Mouse (Mus musculus) cerebral cortex, adult 2 months (tissue): ENCODE results near the gene Bbip1.

Source experiments
- WGBS: fragments of 180-500 bp; shearing (Covaris S2); methylation state at CpG from one replicate; pipeline ENCODE4 v1.1.7; 2018; 5-methylcytosine and 5-hydroxymethylcytosine counted together

The Bbip1 gene

GRCm38 (mm10) chr19:53943802-53944785, at the start of gene Bbip1, which contains the start of gene Shoc2:
TSS of gene Bbip1 (minus strand) at chr19:53944627.
TSS of gene Shoc2 (plus strand) at chr19:53944306.
- WGBS, result under 1% methylated on average over 62 of the region's 62 CpGs

- 89% methylated on average over 3 of the region's 3 CpGs for WGBS
Observed at GRCm38 (mm10) chr19:53993860-53994259, 49.4 kb upstream of the Bbip1 start.

GRCm38 (mm10) chr19:53990538-53990937, 46.1 kb upstream of the Bbip1 start:
- 47% methylated on average over 2 of the region's 2 CpGs for whole genome bisulfite sequencing

- WGBS, result 96% methylated on average over 3 of the region's 3 CpGs
Observed at GRCm38 (mm10) chr19:53984628-53985027, 40.2 kb upstream of the Bbip1 start.

- 90% methylated on average over 1 of the region's 1 CpGs for WGBS
Observed at GRCm38 (mm10) chr19:53983336-53983735, 38.9 kb upstream of the Bbip1 start.

GRCm38 (mm10) chr19:53982041-53982440, 37.6 kb upstream of the Bbip1 start:
- 68% methylated on average over 3 of the region's 3 CpGs for WGBS

GRCm38 (mm10) chr19:53973656-53974055, 29.2 kb upstream of the Bbip1 start:
- 72% methylated on average over 1 of the region's 1 CpGs for WGBS

GRCm38 (mm10) chr19:53971938-53972337, 27.5 kb upstream of the Bbip1 start:
- WGBS, result 77% methylated on average over 7 of the region's 7 CpGs

GRCm38 (mm10) chr19:53969226-53969625, 24.8 kb upstream of the Bbip1 start:
- 85% methylated on average over 3 of the region's 3 CpGs for WGBS

- WGBS, result 80% methylated on average over 10 of the region's 10 CpGs
Observed at GRCm38 (mm10) chr19:53964910-53965633, 20.6 kb upstream of the Bbip1 start.

GRCm38 (mm10) chr19:53964347-53964746, 19.9 kb upstream of the Bbip1 start:
- WGBS, result 96% methylated on average over 3 of the region's 3 CpGs

- 86% methylated on average over 4 of the region's 4 CpGs for WGBS
Observed at GRCm38 (mm10) chr19:53962511-53962910, 18.1 kb upstream of the Bbip1 start.

- WGBS, result 92% methylated on average over 2 of the region's 2 CpGs
Observed at GRCm38 (mm10) chr19:53957513-53957912, 13.1 kb upstream of the Bbip1 start.

GRCm38 (mm10) chr19:53945171-53946042, 980 bp upstream of the Bbip1 start:
- WGBS, result 1% methylated on average over 69 of the region's 69 CpGs

GRCm38 (mm10) chr19:53944786-53945169, 351 bp upstream of the Bbip1 start:
- WGBS, result 1% methylated on average over 40 of the region's 47 CpGs

- WGBS, result 90% methylated on average over 2 of the region's 2 CpGs
Observed at GRCm38 (mm10) chr19:53942342-53942741, 2.1 kb downstream of the Bbip1 start.

- 78% methylated on average over 4 of the region's 4 CpGs for WGBS
Observed at GRCm38 (mm10) chr19:53941139-53941538, 3.3 kb downstream of the Bbip1 start.

GRCm38 (mm10) chr19:53939467-53939866, 5.0 kb downstream of the Bbip1 start:
- WGBS, result 68% methylated on average over 4 of the region's 4 CpGs

- WGBS, result 66% methylated on average over 3 of the region's 3 CpGs
Observed at GRCm38 (mm10) chr19:53929218-53929617, 15.2 kb downstream of the Bbip1 start.

- 70% methylated on average over 1 of the region's 1 CpGs for WGBS
Observed at GRCm38 (mm10) chr19:53926705-53927104, 17.7 kb downstream of the Bbip1 start.

- 86% methylated on average over 2 of the region's 2 CpGs for WGBS
Observed at GRCm38 (mm10) chr19:53925338-53925751, 19.1 kb downstream of the Bbip1 start.

- WGBS, result 76% methylated on average over 3 of the region's 3 CpGs
Observed at GRCm38 (mm10) chr19:53921996-53922395, 22.4 kb downstream of the Bbip1 start.
